Mouse (Mus musculus): ENCODE results near the gene Nt5m. TPM values are rescaled to one million over a fixed set of nuclear protein-coding genes. Genes with fewer than 3 reads are reported as not detected.
"Not testable (repeated sequence)": the region's sequence is repeated elsewhere in the genome, so short reads cannot be mapped to it uniquely, and the experiment has no call there.

Nt5m gene
- polyA plus RNA-seq, 1 experiment from 2014 or later = 58.4 TPM

DNA sequence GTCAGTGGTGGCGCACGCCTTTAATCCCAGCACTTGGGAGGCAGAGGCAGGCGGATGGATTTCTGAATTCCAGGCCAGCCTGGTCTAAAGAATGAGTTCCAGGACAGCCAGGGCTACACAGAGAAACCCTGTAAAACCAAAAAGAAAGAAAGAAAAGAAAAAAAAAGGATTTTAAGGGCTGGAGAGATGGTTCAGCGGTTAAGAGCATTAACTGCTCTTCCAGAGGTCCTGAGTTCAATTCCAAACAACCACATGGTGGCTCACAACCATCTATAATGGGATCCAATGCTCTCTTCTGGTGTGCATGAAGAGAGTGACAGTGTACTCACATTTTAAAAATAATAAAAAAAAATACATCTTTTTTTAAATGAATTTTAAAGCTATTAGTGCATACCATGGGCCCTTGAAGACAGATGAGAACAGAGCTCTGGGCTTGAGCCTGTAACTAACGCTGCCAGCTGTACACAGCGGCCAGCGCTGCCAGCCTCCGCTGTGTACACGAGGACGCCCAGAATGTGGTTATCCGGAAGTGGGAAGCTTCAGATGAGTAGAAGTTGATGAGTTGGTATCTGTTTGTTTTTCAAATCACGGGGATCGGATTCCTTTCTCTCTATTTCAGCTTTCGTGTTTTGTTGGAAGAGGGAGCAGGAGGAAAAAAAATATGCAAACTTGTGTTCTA, 28.6 kb upstream of the Nt5m start:
- H3K36me3 ChIP-seq = peaks cover 19% of the 10 kb centered on the region
- H3K27ac ChIP-seq (replicated peaks) = peak overlapping the region; percentile 100
- H3K4me2 ChIP-seq (replicated peaks) = peak overlapping the region; percentile 77
- ATAC-seq (replicated peaks) = no peak; the same call in 1 of the 2 replicates
- 64% methylated on average over 14 of the region's 14 CpGs for WGBS
- peak overlapping the region; percentile 86 for H3K4me3 ChIP-seq
- no peaks in the 10 kb centered on the region for H3K27me3 ChIP-seq
- peaks cover 12% of the 10 kb centered on the region for H3K4me1 ChIP-seq
- H3K9ac ChIP-seq (replicated peaks) = peak overlapping the region; percentile 99
- no peaks in the 10 kb centered on the region for H3K9me3 ChIP-seq

DNA sequence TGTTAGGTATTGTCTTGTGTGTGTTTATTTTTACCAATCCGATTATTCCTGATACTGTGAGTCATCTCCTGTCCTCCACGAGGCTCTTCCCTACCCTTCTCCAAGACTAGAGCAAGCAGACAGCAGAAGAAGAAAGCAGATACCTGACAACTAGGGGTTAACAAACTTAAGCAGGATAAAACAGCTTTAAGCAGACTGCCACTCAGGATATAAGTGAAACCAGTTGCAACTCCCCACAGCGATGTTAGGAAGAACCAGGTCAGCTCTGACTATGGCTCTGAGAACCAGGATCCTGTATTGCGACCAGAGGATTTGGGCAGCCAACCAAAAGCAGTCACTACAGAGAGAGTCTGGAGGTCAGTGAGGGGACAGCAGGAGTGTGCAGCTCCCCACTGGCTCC, 28.0 kb upstream of the Nt5m start:
- peaks cover 12% of the 10 kb centered on the region for H3K4me1 ChIP-seq
- H3K9ac ChIP-seq (replicated peaks) = no peak overlapping the region
- H3K27me3 ChIP-seq = no peaks in the 10 kb centered on the region
- no peak for ATAC-seq (replicated peaks)
- 87% methylated on average over 4 of the region's 4 CpGs for WGBS
- H3K36me3 ChIP-seq = peaks cover 18% of the 10 kb centered on the region
- H3K4me2 ChIP-seq (replicated peaks) = no peak overlapping the region
- no peaks in the 10 kb centered on the region for H3K9me3 ChIP-seq
- no peak overlapping the region for H3K27ac ChIP-seq (replicated peaks)
- H3K4me3 ChIP-seq = no peak overlapping the region

DNA sequence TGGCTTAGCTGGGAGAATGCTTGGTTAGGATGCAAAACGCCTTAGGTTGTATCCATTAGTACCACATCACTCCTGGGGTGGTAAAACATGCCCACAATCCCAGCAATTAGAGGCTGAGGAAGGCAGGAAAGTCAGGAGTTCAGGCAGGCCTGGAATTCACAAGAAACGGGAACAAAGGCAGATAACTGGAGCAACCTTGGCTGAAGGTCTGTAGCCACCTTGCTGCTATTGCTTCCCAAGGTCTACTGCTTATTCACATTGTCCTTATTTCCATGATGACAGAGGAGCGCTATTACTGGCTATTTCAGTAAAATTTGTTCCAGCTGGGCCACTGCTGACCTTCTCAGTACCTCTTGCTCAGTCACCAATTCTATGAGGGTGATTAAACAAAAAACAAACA, 26.0 kb upstream of the Nt5m start:
- no peaks in the 10 kb centered on the region for H3K9me3 ChIP-seq
- WGBS = 88% methylated on average over 3 of the region's 3 CpGs
- no peak overlapping the region for H3K9ac ChIP-seq (replicated peaks)
- H3K4me2 ChIP-seq (replicated peaks) = no peak overlapping the region
- H3K4me3 ChIP-seq = no peak overlapping the region
- H3K27ac ChIP-seq (replicated peaks) = no peak overlapping the region
- peaks cover 25% of the 10 kb centered on the region for H3K36me3 ChIP-seq
- H3K27me3 ChIP-seq = no peaks in the 10 kb centered on the region
- H3K4me1 ChIP-seq = peaks cover 12% of the 10 kb centered on the region
- no peak for ATAC-seq (replicated peaks)

DNA sequence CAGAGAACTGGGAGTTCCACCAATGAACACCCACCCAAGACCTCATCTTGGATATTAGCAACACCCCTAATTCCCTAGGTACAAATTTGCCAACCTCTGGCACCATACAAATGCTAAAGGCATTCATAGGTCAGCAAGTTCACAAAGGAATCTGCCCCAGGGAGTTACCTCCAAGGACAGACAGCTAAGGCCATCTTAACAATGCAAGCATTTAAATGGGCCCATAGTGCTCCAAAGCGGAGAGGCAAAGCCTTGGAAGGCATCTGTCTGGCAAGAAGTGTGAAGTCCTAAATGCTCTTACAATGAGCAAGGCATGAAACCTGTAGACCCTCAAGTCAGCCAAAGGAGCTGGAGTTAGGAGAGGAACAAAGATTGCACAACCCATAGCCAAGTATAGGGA, 24.9 kb upstream of the Nt5m start:
- no peak overlapping the region for H3K4me2 ChIP-seq (replicated peaks)
- no peak overlapping the region for H3K9ac ChIP-seq (replicated peaks)
- no peak overlapping the region for H3K27ac ChIP-seq (replicated peaks)
- H3K9me3 ChIP-seq = no peaks in the 10 kb centered on the region
- H3K4me1 ChIP-seq = peaks cover 2% of the 10 kb centered on the region; the same call in 1 of the 2 replicates
- ATAC-seq (replicated peaks) = no peak
- H3K27me3 ChIP-seq = no peaks in the 10 kb centered on the region
- peaks cover 35% of the 10 kb centered on the region for H3K36me3 ChIP-seq
- 71% methylated on average over 1 of the region's 1 CpGs for WGBS
- no peak overlapping the region for H3K4me3 ChIP-seq

DNA sequence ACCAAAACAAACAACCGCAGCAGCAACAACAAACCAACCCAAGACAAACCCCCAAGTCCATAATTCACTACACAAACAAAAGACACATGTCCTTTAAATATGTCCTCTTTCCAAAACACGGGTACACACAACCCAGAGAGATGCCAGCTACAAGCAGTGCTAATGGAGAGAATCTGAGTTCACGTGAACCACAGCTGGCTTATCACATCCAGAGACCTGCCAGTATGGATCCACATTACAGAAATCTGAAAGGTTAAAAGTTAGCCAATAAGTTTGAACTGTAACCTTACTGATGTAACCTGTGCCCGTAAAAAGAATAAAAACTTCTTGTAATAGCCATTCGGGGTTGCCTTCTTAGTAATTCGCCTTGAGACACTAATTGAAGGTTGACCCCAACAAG, 24.3 kb upstream of the Nt5m start:
- Histone ChIP-seq H3K27ac (replicated peaks) (no peak overlapping the region), H3K27me3 (no peaks in the 10 kb centered on the region), H3K4me1 (peaks cover 2% of the 10 kb centered on the region; the same call in 1 of the 2 replicates), H3K4me2 (replicated peaks) (no peak overlapping the region), H3K9me3 (no peaks in the 10 kb centered on the region), H3K36me3 (peaks cover 41% of the 10 kb centered on the region), H3K9ac (replicated peaks) (no peak overlapping the region), H3K4me3 (no peak overlapping the region)
- ATAC-seq (replicated peaks) = no peak
- 90% methylated on average over 6 of the region's 6 CpGs for WGBS

DNA sequence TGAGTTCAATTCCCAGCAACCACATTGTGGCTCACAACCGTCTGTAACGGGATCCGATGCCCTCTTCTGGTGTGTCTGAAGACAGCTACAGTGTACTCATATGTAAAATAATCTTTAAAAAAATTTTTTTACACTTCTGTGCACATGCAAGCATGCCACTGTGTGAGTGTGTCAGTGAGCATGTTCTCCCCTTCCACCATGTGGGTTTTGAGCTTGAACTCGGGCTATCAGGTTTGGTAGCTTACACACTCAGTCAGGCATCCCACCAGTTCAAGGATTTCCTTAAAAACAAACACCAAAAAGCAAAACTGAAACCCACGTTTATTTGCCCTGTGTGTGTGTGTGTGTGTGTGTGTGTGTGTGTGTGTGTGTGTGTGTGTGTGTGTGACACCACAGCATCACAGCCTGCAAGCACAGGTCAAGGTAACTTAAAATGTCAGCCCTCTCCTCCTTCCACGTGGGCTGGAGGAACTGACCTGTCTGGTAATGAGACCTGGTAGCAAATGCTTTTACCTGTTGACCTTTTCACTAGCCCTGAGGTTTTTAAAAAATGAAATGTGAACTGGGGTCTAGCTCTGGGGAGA, 23.7 kb upstream of the Nt5m start:
- Histone ChIP-seq H3K27ac (replicated peaks) (no peak overlapping the region), H3K27me3 (no peaks in the 10 kb centered on the region), H3K9me3 (no peaks in the 10 kb centered on the region), H3K4me2 (replicated peaks) (no peak overlapping the region), H3K36me3 (peaks cover 47% of the 10 kb centered on the region), H3K4me1 (peaks cover 2% of the 10 kb centered on the region; the same call in 1 of the 2 replicates), H3K9ac (replicated peaks) (no peak overlapping the region), H3K4me3 (no peak overlapping the region)
- no peak for ATAC-seq (replicated peaks)
- 89% methylated on average over 6 of the region's 6 CpGs for WGBS

DNA sequence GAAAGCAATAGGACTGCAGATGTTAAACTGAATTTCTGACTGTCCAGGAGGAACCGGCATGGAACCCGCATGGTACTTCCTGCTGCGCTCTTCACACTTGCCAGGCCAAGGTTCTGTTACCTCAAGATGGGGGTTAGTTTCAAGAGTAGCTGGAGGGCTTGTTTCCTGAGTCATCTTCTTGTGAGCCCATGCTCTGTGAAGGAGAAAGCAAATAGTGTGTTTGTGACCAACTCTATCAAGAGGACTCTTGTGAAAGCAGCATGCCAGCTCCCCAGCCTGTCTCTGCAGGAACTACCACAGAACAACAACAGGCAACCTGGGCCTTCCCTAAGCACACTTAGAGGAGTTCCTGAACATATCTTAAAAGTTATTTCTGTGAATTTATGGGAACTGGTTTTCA, 21.3 kb upstream of the Nt5m start:
- H3K4me3 ChIP-seq = no peak overlapping the region
- H3K27me3 ChIP-seq = no peaks in the 10 kb centered on the region
- no peak overlapping the region for H3K4me2 ChIP-seq (replicated peaks)
- peaks cover 69% of the 10 kb centered on the region for H3K36me3 ChIP-seq
- no peak for ATAC-seq (replicated peaks)
- H3K9ac ChIP-seq (replicated peaks) = no peak overlapping the region
- H3K4me1 ChIP-seq = no peaks in the 10 kb centered on the region
- H3K27ac ChIP-seq (replicated peaks) = no peak overlapping the region
- 96% methylated on average over 3 of the region's 3 CpGs for WGBS
- H3K9me3 ChIP-seq = no peaks in the 10 kb centered on the region

DNA sequence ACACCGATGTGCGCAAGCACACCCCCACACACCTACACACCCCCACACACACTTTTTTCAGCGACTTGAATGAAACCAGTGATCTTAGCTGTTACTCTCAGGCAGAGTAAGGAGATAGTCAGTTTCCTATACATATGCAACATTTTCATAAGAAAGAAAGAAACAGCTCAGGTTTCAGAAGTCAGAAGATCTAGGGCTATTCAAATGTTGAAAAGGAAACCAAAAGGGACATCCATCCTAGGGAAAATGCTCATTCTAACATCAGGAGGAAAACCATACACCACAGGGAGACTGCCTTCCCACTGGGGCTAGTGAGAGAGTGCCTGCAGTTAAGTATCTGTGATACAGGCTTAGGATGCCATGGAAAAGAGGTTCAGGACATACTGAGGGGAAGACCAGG, 17.6 kb upstream of the Nt5m start:
- H3K27ac ChIP-seq (replicated peaks) = no peak overlapping the region
- H3K9me3 ChIP-seq = no peaks in the 10 kb centered on the region
- no peak overlapping the region for H3K4me3 ChIP-seq
- WGBS = 93% methylated on average over 3 of the region's 3 CpGs
- peaks cover 97% of the 10 kb centered on the region for H3K36me3 ChIP-seq
- H3K9ac ChIP-seq (replicated peaks) = no peak overlapping the region
- no peaks in the 10 kb centered on the region for H3K4me1 ChIP-seq
- ATAC-seq (replicated peaks) = no peak
- H3K27me3 ChIP-seq = no peaks in the 10 kb centered on the region
- no peak overlapping the region for H3K4me2 ChIP-seq (replicated peaks)

DNA sequence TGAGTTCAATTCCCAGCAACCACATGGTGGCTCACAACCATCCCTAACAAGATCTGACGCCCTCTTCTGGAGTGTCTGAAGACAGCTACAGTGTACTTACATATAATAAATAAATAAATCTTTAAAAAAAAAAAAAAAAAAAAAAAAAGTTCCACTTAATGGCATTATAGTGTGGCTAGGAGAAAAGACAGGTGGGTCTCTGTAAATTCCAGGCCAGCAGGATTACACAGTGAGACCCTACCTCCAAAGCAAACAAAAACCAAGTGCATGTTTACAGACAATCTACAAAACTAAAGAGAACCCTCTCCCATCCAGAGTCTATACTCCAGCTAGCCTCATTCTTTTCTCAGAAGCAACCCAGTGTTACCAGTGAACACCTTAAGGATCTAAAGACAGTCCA, 1.5 kb upstream of the Nt5m start:
- no CpG with 5 or more reads among the region's 1 CpGs for WGBS
- H3K9me3 ChIP-seq; H3K27me3 ChIP-seq; H3K27ac ChIP-seq (replicated peaks); H3K4me3 ChIP-seq; ATAC-seq (replicated peaks): not testable (repeated sequence)
- 0 out of 2 replicates have a peak overlapping the region, but pooled peaks have one; percentile 85 for H3K9ac ChIP-seq (replicated peaks)
- H3K36me3 ChIP-seq = peaks cover 34% of the 10 kb centered on the region
- peak overlapping the region; percentile 54; the same call in 1 of the 2 replicates for H3K4me2 ChIP-seq (replicated peaks)
- peaks cover 23% of the 10 kb centered on the region for H3K4me1 ChIP-seq

DNA sequence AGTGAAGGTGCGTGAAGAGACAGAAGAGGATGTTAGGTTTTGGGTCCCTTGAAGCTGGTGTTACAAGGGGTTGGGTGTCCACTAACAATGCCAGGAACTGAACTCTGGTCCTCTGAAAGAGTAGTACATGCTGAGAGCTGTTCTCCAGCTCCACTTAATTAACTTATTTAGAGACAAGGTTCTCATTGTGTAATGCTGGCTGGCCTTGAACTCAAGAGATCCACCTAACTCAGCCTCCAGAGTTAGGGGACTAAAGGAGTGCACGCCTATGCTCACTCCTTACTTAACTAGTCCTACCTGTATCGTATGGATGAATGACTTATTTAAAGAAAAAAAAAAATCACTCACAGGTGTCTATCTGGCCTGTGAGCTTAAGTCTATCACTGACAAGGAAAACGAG, 821 bp upstream of the Nt5m start:
- Histone ChIP-seq H3K27ac (replicated peaks) (no peak overlapping the region), H3K9me3 (no peaks in the 10 kb centered on the region), H3K4me1 (peaks cover 23% of the 10 kb centered on the region), H3K4me3 (peak overlapping the region; percentile 83), H3K36me3 (peaks cover 31% of the 10 kb centered on the region), H3K9ac (replicated peaks) (peak overlapping the region; percentile 85), H3K27me3 (no peaks in the 10 kb centered on the region), H3K4me2 (replicated peaks) (peak overlapping the region; percentile 54)
- WGBS = 61% methylated on average over 4 of the region's 4 CpGs
- ATAC-seq (replicated peaks) = no peak

DNA sequence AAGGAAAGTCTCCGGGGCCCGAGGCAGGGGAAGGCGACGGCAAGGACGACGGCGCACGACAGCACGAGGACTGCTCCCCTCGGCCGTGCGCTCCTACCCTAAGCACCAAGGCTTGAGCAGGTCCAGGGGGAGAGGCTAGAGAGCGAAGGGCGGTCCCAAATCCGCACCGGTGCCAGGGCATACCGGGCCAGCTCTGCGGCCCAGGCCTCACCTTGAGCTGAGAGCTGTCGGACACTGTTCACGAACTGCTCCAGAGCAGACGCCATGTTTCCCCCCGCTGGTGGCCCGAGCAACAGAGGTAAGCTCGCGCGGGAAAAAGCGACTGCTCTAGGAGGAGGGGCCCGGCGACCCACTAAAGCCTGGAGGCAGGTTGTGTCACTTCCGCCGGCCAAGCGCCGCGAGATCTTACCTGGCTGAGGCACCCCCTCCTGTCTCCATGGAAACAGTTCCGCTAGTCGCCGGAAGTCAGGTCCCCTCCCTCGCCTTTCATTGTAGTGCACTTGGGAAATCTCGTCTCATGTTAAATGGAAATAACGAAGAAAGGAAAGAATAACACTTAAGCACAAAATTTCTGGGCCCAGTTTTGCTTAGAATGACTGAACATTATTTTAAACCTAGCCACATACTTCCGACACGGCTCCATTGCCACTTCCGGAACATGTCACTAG, 346 bp downstream of the Nt5m start, which contains the start of gene Cops3:
TSS of gene Cops3 (minus strand) at position 380 of the 668 bp plus-strand sequence.
- ATAC-seq (replicated peaks) = peak; percentile 97
- WGBS = under 1% methylated on average over 43 of the region's 43 CpGs

DNA sequence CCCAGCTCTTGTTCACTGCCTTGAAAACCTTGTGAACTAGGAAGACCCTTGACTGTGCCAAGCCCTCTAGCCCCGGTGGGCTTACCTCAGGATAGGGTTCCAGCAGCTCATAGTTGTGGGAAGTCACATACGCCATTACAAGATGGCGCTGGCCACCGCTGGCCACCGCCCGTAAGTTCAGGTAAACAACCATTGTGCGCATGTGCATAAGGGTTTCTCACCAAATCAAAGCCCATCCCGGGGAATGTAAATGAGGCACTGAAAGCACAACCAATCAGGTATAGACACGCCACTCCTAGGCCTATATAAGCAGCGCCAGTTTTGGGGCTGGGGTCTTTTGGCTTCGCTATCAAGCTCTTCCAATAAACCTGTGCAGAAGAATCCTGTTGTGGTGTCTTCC, 7.1 kb downstream of the Nt5m start:
- H3K4me2 ChIP-seq (replicated peaks) = no peak overlapping the region
- no peak overlapping the region for H3K9ac ChIP-seq (replicated peaks)
- no peaks in the 10 kb centered on the region for H3K9me3 ChIP-seq
- 96% methylated on average over 11 of the region's 11 CpGs for WGBS
- no peak overlapping the region for H3K4me3 ChIP-seq
- no peak for ATAC-seq (replicated peaks)
- H3K36me3 ChIP-seq = no peaks in the 10 kb centered on the region
- no peak overlapping the region for H3K27ac ChIP-seq (replicated peaks)
- H3K27me3 ChIP-seq = no peaks in the 10 kb centered on the region
- peaks cover 19% of the 10 kb centered on the region for H3K4me1 ChIP-seq

More for the DNA sequence above, 346 bp downstream of the Nt5m start, which contains the start of gene Cops3:
- peak within 1 kb of the TSS; percentile 83 for H3K4me3 ChIP-seq
- H3K27me3 ChIP-seq = no peaks in the 10 kb centered on the region
- peak within 1 kb of the TSS; percentile 96 for H3K27ac ChIP-seq (replicated peaks)
- H3K9me3 ChIP-seq = no peaks in the 10 kb centered on the region
- H3K4me1 ChIP-seq = peaks cover 23% of the 10 kb centered on the region
- peak within 1 kb of the TSS; percentile 54 for H3K4me2 ChIP-seq (replicated peaks)
- peaks cover 22% of the 10 kb centered on the region for H3K36me3 ChIP-seq
- H3K9ac ChIP-seq (replicated peaks) = peak within 1 kb of the TSS; percentile 85

All from forebrain, embryonic 15.5 days (tissue).